Mouse (Mus musculus) right cerebral cortex, adult 18-20 months (tissue): ENCODE measurements around the gene Sec14l4.
A peak's percentile ranks its signal among the peaks of the same experiment; 100 is the strongest.

Source experiments
- DNase-seq: peaks from one replicate; pipeline ENCODE4 v3.0.0; 2022; ENCODE audit warnings: mixed read lengths

Gene Sec14l4

DNA sequence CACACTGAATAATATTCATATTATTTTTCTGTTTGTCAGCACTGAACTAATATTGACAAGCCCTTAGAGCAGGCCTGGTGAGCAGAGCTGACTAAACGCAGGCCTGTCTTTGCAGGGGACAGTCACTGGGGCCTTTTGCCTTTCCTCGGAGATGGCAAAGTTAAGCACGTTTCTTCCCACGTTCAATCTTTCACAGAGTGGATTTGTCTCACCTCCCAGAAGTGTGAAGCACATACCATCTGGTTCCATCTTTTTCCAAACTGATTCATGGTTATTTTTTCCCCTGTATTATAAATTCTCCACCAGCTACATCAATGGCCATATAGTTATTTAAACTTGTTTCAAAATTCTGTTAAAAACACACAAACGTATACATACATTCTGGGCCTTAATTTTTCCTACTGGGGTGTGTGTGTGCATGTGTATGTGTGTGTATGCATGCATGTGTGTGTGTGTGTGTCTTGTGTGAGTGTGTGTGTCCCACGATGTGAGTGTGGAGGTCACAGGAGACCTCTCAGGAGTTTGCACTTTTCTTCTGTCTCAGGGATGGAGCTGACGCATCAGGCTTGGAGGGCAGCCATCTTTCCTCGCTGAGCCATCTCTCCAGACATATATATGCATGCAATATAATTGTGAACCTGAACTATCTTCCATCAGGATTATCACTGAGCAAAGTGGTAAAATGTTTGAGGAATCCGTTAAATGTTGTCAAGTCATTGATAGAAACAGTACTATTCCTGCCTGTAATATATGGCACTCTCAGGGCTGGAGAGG is 3.5 kb upstream of the Sec14l4 start:
- DNase-seq = peak; percentile 62

DNA sequence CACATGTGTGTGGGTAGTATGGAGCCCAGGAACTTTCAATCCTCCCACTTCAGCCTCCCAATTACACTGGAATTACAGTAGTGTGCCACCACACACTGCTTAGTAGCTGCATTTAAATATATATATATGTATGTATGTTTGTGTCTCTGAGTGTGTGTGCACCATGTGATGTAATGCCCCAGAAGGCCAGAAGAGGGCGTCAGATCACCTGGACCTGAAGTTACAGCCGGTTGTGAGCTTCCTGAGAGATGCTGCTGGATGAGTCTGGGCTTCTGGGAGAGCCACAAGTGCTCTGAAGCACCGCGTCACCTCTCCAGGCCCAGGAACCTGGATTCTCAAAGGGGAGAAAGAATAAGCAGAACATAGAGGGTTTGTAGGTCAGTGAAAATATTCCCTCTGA is 1.9 kb upstream of the Sec14l4 start:
- DNase-seq = no peak

- DNase-seq = no peak
These were observed 699 bp downstream of the Sec14l4 start for GRCm38 (mm10) chr11:4031961-4032360.

DNA sequence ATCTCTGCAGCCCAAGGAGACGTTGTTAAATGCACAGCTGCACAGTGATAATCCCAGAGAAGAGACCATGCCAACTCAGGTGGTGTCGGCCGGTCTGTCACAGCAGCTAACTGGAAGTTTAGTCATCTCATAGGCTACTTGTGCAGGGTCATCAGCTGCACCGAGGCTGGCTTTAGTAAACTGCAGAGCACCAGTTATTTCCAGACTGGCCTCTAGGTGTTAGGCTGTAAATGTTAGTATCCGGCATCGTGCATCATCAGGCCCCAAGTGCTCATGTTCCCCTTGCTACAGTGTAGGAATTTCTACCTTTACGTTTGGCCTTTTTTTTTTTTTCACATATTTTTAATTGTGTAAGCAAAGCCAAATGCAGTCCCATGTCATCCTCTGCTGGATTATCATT is 2.2 kb downstream of the Sec14l4 start:
- no peak for DNase-seq

- no peak for DNase-seq
These were observed 2.9 kb downstream of the Sec14l4 start for GRCm38 (mm10) chr11:4034169-4034568.

GRCm38 (mm10) chr11:4035116-4035892 is 4.0 kb downstream of the Sec14l4 start:
- no peak for DNase-seq

GRCm38 (mm10) chr11:4035916-4036315 is 4.7 kb downstream of the Sec14l4 start:
- no peak for DNase-seq

- no peak for DNase-seq
These were observed 5.3 kb downstream of the Sec14l4 start for GRCm38 (mm10) chr11:4036365-4037084.

- no peak for DNase-seq
These were observed 8.7 kb downstream of the Sec14l4 start for GRCm38 (mm10) chr11:4039951-4040350.

DNA sequence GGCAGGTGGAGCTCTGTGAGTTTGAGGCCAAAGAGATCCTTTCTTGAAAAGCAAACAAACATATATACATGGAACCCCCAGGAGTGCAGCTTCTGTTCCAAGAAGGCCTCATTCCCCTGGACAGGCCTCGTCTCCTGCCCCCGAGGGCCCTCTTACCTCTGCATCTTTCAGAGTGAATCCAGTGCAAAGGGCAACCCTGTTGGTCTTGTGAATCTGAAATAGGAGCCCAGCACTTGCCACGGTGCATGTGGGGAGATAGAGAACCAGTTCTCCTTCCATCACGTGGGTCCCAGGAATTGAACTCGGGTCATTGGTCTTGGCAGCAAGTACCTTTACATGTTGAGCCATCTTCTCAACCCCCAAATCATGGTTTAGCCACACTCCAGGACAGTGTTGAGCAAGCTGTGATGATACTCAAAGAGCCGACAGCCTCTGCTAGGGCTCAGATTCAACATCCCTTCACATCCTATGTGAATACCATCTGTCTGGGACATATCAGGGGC is 9.9 kb downstream of the Sec14l4 start:
- no peak for DNase-seq

DNA sequence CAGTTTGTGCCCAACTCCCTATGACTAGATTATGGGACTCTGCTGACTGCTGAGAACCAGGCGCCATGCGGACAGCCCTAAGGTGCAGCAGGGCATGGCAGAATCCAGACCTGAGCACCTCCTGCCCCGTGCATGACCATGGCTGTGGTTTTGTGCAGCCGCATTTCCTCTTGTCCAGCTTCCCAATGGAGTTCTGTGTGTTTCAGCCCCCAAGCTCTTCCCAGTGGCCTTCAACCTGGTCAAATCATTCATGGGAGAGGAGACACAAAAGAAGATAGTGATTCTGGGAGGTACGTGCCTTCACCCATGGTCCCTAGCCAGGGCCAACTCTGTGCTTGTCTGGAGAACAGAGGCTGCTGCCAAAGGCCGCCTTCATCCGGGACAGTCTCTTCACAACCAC is 11.8 kb downstream of the Sec14l4 start:
- no peak for DNase-seq

GRCm38 (mm10) chr11:4046526-4046925 is 15.3 kb downstream of the Sec14l4 start:
- DNase-seq = no peak

- DNase-seq = no peak
These were observed 16.5 kb downstream of the Sec14l4 start for GRCm38 (mm10) chr11:4047766-4048165.

- DNase-seq = no peak
These were observed 17.2 kb downstream of the Sec14l4 start for GRCm38 (mm10) chr11:4048438-4048837.

GRCm38 (mm10) chr11:4053586-4053985 is 22.3 kb downstream of the Sec14l4 start:
- peak; percentile 54 for DNase-seq

- DNase-seq = peak; percentile 28
These were observed 29.8 kb downstream of the Sec14l4 start for GRCm38 (mm10) chr11:4060866-4061575.

DNA sequence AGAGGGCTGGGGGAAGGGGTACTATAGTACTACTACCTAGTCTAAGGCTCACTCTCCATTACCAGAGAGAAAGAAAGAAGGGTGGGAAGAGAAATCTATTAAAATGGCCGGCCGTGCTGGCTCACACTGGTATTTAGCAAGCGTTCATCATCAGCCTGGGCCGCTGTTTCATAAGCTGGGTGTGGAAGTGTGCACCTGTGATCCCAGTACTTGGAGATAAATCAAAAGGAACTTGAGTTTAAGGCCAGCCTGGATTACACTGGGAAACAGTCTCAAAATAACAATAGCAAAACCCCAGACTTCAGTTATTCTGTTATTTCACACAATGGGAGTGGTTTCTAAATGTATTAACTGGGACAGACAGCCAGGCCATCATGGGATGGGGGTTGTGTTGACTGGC is 31.3 kb downstream of the Sec14l4 start:
- DNase-seq = no peak

GRCm38 (mm10) chr11:4062981-4063380 is 31.7 kb downstream of the Sec14l4 start:
- DNase-seq = no peak

DNA sequence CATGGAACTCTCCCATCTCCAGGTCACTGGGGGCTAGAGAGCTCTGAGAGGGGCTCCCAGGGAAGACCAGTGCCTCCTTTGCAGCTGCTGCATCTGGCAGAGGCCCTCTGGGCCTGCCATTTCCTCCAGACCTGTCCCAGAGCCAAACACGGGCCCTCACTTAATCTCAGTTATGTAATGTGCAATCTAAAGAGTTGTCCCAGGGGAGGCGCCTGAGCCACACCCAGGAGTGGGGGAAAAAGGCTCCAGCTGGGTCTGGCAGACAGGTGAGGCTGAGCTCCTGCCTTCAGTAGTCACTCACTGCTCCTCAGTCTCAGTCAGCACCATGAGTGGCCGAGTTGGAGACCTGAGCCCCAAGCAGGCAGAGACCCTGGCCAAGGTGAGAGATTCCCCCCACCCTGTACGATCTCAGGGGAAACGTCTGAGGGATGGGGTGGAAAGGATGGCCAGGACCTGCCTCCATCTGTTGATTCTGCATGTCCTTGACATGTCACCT is 33.4 kb downstream of the Sec14l4 start, which contains the start of gene Sec14l3:
Sec14l3 (plus strand) TSS at position 215 of the 496 bp plus-strand sequence.
- no peak for DNase-seq

DNA sequence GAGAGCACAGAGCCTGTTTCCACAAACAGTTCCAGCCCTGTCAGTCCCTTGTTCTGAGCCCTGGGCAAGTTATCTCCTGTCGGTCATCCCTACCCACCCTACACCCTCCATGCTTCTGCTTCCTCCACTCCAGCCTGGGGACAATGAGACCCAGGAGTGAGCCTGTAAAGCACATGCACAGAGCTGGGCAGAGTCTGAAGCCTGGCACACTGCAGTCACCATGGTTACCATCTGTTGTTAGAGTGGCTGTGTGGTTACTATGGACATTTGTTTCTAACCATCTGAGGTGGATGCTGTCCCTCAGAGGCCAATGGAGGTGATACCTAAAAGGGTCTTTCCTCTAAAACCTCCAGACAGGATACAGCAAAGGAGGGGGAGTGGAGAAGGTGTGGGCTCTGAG is 38.4 kb downstream of the Sec14l4 start:
- no peak for DNase-seq

DNA sequence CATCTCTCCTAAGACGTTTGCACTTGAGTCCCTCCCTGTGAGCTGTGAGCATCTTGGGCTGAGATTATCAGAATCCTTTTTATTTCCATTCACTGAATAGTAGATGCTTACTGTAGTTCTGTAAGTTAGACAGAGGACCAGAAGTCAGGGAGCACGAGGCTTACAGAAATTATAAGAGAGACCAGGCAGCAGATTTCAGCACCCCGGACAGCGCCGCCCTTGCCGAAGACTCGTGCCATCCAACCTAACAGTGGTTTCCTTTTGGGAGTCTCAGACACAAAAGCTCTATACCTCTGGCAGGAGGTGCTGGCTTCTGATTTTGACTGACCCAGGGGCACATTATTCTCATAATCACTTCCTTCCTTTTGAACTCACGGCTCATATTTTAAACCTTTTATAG is 45.4 kb downstream of the Sec14l4 start:
- no peak for DNase-seq

DNA sequence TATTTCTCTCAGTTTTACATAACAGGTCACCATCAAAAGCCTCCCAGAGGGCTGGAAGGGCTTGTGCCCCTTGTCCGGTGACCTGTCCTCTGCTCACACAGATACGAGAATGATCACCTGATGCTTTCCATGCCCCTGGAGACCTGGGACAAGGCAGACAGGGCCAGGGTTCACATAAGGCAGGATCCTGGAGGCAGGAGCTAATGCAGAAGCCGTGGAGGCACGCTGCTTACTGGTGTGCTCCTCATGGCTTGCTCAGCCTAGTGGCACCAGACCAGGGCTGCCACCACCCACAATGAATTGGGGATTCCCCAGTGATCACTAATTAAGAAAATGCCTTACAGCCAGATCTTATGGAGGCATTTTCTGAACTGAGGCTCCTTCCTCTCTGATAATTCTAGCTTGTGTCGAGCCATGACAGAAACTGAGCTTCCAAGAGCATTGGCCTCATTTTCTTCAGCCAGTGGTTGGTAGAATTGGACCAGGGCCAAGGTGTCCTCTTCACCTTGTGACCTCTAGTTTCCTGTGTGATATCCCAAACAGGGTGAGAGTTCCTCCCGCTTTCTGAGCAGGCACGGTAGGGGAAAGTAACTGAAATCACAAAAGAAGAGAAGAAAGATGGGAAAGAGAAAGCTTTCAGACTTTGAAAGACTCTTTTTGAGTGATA is 47.1 kb downstream of the Sec14l4 start:
- no peak for DNase-seq
